Comparison of ENCODE assay signal across 8 mouse cellular contexts in genomic region chr19:42779531-42780155, GRCm38 (mm10). TPM values are rescaled to one million over a fixed set of nuclear protein-coding genes. Genes with fewer than 3 reads are reported as not detected.
DNase-seq lines count a peak whose midpoint lies in the region; ATAC-seq lines count a peak whose summit lies in the region.

Hps1 (minus strand) TSS chr19:42779978.

- H3K4me1 ChIP-seq in brown adipose tissue, adult 24 weeks (ENCODE audit: control insufficient read depth, insufficient read depth, insufficient read length, low read length), result no peaks in the 10 kb centered on the region
- peaks cover 3 to 6% of the 10 kb centered on the region in 2 experiments; a peak in 2 of 4 replicates for H3K4me1 ChIP-seq in heart, embryonic 14.5 days (ENCODE audit: control insufficient read depth in 2 of 2, insufficient read depth in 2 of 2, low read length in 2 of 2)
- H3K4me1 ChIP-seq in liver, embryonic 13.5 days (replicated peaks), result peaks cover 22% of the 10 kb centered on the region
- 0 out of 2 replicates have a peak, but pooled peaks cover 3% of the 10 kb centered on the region for H3K4me1 ChIP-seq in stomach, embryonic 16.5 days (ENCODE audit: control insufficient read depth, insufficient read depth, low read length)

- no peaks in the 10 kb centered on the region for H3K9me3 ChIP-seq in heart, embryonic 14.5 days (ENCODE audit: control insufficient read depth, low read length)
- no peaks in the 10 kb centered on the region for H3K9me3 ChIP-seq in liver, embryonic 13.5 days (replicated peaks)
- no peaks in the 10 kb centered on the region for H3K9me3 ChIP-seq in stomach, embryonic 16.5 days (replicated peaks; ENCODE audit: control insufficient read depth, low read length)

- under 1% methylated on average over 43 of the region's 43 CpGs for WGBS in heart, embryonic 14.5 days
- under 1% methylated on average over 43 of the region's 43 CpGs for WGBS in liver, embryonic 13.5 days (ENCODE audit: insufficient replicate concordance)
- WGBS in stomach, embryonic 16.5 days, result under 1% methylated on average over 43 of the region's 43 CpGs

- H3K27me3 ChIP-seq in heart, embryonic 14.5 days (ENCODE audit: control insufficient read depth, insufficient read depth, low read length), result no peaks in the 10 kb centered on the region
- H3K27me3 ChIP-seq in liver, embryonic 13.5 days, result no peaks in the 10 kb centered on the region
- H3K27me3 ChIP-seq in stomach, embryonic 16.5 days (ENCODE audit: control insufficient read depth, insufficient read depth, low read length), result no peaks in the 10 kb centered on the region

- peak; percentile 94 for DNase-seq in CD4-positive, CD25-positive, alpha-beta regulatory T cell, adult 2 months (ENCODE audit: low read depth, low spot score)
- peak; percentile 83 for DNase-seq in fibroblast of lung, adult 2 months (ENCODE audit: low read depth)
- peak; percentile 91 for DNase-seq in kidney, postnatal 14 days
- peak; percentile 88 for DNase-seq in liver, embryonic 13.5 days
- peak; percentile 91 for DNase-seq in neural tube, embryonic 10.5 days (ENCODE audit: extremely low spot score, low spot score)

- peak within 1 kb of the TSS; percentile 74 for H3K9ac ChIP-seq in heart, embryonic 14.5 days (ENCODE audit: low read length)
- peak within 1 kb of the TSS; percentile 75 for H3K9ac ChIP-seq in liver, embryonic 13.5 days
- H3K9ac ChIP-seq in stomach, embryonic 16.5 days (ENCODE audit: low read length), result peak within 1 kb of the TSS; percentile 85

- peak within 1 kb of the TSS; percentile 78 for H3K4me3 ChIP-seq in brown adipose tissue, adult 24 weeks (ENCODE audit: insufficient read depth, low read depth, low read length)
- peak within 1 kb of the TSS; percentile 65 to 91 for H3K4me3 ChIP-seq in heart, embryonic 14.5 days (ENCODE audit: control insufficient read depth in 1 of 2, insufficient read depth in 1 of 2, low read depth in 1 of 2, low read length in 2 of 2)
- peak within 1 kb of the TSS; percentile 71 for H3K4me3 ChIP-seq in liver, embryonic 13.5 days (replicated peaks)
- H3K4me3 ChIP-seq in stomach, embryonic 16.5 days (replicated peaks; ENCODE audit: low read length), result peak within 1 kb of the TSS; percentile 80

- H3K27ac ChIP-seq in brown adipose tissue, adult 24 weeks (replicated peaks; ENCODE audit: low read depth, low read length), result no peak within 1 kb of the TSS; the same call in 1 of the 2 replicates
- peak within 1 kb of the TSS; percentile 59 to 77 for H3K27ac ChIP-seq in heart, embryonic 14.5 days (replicated peaks in 1 of 2; ENCODE audit: control insufficient read depth in 1 of 2, insufficient read depth in 1 of 2, low read depth in 2 of 2, low read length in 2 of 2)
- peak within 1 kb of the TSS; percentile 70 for H3K27ac ChIP-seq in liver, embryonic 13.5 days
- peak within 1 kb of the TSS; percentile 90 for H3K27ac ChIP-seq in stomach, embryonic 16.5 days (ENCODE audit: low read length)

- H3K4me2 ChIP-seq in heart, embryonic 14.5 days (ENCODE audit: low read length), result peak within 1 kb of the TSS; percentile 71
- peak within 1 kb of the TSS; percentile 81 for H3K4me2 ChIP-seq in liver, embryonic 13.5 days
- peak within 1 kb of the TSS; percentile 86 for H3K4me2 ChIP-seq in stomach, embryonic 16.5 days (ENCODE audit: low read depth, low read length)

- H3K36me3 ChIP-seq in heart, embryonic 14.5 days (ENCODE audit: control insufficient read depth, insufficient read depth, low read length), result no peaks in the 10 kb centered on the region
- H3K36me3 ChIP-seq in liver, embryonic 13.5 days, result no peaks in the 10 kb centered on the region
- no peaks in the 10 kb centered on the region for H3K36me3 ChIP-seq in stomach, embryonic 16.5 days (ENCODE audit: control insufficient read depth, insufficient read depth, low read length)

- ATAC-seq in heart, embryonic 14.5 days (ENCODE audit: insufficient number of reproducible peaks, insufficient read depth, low FRiP score, low read depth), result peak; percentile 92
- peak; percentile 95 for ATAC-seq in liver, embryonic 13.5 days (ENCODE audit: low read depth)
- ATAC-seq in stomach, embryonic 16.5 days (ENCODE audit: insufficient read depth, low FRiP score), result peak; percentile 98

RNA-seq across cellular contexts. Expression of gene Hps1, which starts in this region (rescaled TPM):
- polyA plus RNA-seq in brown adipose tissue, adult 24 weeks (2012; ENCODE audit: insufficient read depth, insufficient read length, missing spikeins), result 3.1 and 4.8 TPM in 2 replicates
- 4.9 and 5.6 TPM in 2 replicates for polyA plus RNA-seq in heart, embryonic 14.5 days (2014; fragmentation: Nextera tagmentation; extraction: Ambion mirVana)
- 8.8 and 9.1 TPM in 2 replicates for polyA plus RNA-seq in liver, embryonic 13.5 days (2015; fragmentation: Nextera tagmentation; extraction: Ambion mirVana)
- 14.4 and 15.6 TPM in 2 replicates for polyA plus RNA-seq in stomach, embryonic 16.5 days (2015; fragmentation: Nextera tagmentation; extraction: Ambion mirVana)
